Mouse (Mus musculus) stomach, postnatal 0 days (tissue): ENCODE measurements at regions not wholly inside any gene's neighbourhood (a gene's known extent, or its start where the extent isn't known, plus 50 kb on each side); places are given as distances from the start of the nearest gene placed in this dataset.

Experiments
- CTCF ChIP-seq: IDR thresholded peaks from 2 replicates; pipeline ENCODE4 v1.5.1; 2016; ENCODE audit warnings: antibody characterized with exemption, low read depth, mild to moderate bottlenecking, moderate library complexity
- EP300 ChIP-seq: optimal IDR thresholded peaks from 2 replicates; pipeline ENCODE3; 2016; ENCODE audit warnings: antibody characterized with exemption

DNA sequence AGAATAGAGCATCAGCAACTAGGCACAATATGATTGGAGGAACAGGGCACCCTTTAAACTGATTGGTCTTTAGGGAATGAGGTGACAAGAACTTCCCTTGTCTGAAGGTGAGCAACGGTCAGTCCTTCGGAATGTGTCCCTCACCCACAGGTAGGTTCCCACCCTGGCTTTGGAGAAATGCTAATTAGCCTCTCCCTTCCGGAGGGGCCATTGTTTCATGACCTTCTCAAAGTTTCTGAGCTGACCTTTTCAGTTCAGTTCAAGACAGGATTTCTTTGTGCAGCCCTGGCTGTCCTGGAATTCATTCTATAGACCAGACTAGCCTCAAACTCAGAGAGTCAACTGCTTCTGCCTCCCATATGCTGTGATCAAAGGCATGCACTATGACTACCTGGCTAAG, 53.5 kb upstream of the Klf9 start:
- no peak for TF ChIP-seq CTCF
- TF ChIP-seq EP300, result no peak
